Mouse (Mus musculus): Measurements from ENCODE around the gene Olfr1178.

Gene Olfr1178

DNA sequence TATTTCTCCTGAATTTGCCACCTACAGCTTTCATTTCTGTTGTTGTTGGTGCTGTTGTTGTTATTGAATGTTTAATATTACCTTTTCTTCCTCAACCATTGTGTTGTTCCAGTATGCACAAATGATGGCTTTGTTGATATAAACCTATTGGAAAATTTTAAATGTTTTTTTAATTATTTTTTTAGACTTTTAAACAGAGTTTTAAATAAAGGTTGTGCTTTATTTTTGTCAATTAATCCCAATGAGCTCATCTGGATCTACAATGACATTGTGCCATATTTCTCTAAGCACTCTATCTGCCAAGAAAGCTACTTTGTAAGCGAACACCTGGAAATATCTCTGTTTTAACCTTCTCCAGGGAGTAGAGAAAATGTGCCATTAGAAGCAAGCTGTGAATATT is at the start of gene Olfr1178:
Olfr1178 (plus strand) TSS at position 301 of the 400 bp plus-strand sequence.
- DNase-seq: no peak

DNA sequence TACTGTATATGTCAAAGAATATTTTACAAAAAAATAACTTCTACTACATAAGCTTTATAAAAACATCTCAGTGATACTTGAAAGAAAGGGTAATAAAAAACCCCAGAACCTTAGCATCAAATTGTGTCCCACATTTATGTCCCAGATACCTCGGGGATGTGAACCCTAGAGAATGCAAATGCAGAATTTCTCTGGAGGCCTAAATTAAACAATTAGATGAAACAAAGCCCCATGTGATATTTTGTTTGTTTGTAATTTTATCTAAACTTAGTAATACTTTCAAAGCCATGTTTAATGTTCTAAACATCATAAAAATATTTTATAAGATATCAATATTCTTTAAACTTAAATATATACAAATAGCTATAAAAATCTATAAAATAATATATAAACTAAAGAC is 40.5 kb upstream of the Olfr1178 start, which contains the start of gene Olfr1177-ps:
Olfr1177-ps (minus strand) TSS at position 101 of the 400 bp plus-strand sequence.
- no peak for DNase-seq

DNA sequence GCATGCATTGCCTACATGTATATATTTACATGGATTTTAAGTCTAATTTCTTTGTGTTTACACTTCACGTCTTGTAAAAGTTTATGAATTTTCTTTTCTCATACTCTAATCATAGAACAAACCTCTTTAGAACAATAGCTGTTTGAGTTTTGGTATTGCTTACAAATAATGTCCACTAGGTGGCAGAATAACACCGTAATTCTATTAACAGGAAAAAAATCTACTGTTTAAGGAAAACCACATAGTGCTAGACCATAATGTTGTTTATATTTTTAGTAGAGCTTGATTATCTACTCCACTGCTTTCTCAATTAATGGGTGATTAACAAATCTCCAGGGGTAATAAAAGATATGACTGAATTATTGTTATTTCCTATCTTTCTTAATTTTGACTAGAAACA is 30.6 kb upstream of the Olfr1178 start:
- DNase-seq: no peak

DNA sequence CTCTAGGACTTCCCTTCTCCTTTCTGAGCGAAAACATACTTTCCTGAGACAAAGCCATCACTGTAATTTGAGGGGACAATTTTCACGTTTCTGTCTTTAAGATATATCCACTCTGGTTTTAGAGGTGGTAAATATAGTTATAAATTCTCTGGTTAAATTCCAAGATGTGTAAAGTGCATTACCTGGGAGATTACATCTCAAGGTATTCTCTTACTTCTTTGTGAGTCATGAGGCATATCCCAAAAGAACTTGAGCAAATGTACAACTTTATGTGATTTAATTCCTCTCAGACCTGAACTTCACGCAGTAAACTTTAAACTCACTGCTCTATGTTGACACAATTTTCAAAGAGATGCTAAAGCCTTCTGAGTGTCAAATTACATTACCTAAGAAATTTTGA is 19.5 kb downstream of the Olfr1178 start, which contains the start of gene Olfr1179:
Olfr1179 (minus strand) TSS at position 101 of the 400 bp plus-strand sequence.
- no peak for DNase-seq

DNA sequence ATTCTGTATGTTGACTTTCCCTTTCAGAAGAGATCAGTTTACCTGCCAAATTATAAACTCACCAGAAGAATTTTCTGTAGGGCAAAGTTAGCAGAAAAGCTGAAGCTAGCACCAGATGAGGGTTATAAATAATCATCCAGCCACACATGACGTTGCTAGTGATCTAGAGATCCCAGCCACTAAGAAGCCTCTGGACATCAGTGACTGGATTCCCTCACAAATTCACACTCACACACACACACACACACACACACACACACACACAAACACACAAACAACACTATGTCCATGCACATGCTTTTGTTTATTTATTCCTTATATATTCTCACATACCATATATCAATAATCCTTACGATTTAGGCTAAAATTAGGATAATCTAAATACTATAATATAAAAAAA is 32.2 kb downstream of the Olfr1178 start, which contains the start of gene Olfr1180:
Olfr1180 (minus strand) TSS at position 101 of the 400 bp plus-strand sequence.
- DNase-seq: no peak

DNA sequence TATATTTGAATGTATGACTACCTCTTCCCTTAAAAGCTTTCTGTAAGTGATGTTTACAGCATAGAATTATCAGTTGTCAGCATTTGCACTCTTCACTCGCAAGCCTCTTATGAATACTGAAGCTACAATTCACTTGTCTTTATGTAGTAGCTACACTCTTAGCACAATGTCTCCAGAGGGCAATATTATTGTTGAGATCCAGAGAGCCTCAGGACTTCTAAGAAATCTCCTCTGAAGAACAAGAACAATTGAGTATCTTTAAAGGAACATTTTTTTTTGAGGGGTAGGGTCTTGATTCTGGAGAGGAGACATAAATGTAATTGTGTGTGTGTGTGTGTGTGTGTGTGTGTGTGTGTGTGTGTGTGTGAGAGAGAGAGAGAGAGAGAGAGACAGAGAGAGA is 39.2 kb downstream of the Olfr1178 start, which contains the start of gene Olfr1181:
Olfr1181 (minus strand) TSS at position 101 of the 400 bp plus-strand sequence.
- DNase-seq: no peak

DNA sequence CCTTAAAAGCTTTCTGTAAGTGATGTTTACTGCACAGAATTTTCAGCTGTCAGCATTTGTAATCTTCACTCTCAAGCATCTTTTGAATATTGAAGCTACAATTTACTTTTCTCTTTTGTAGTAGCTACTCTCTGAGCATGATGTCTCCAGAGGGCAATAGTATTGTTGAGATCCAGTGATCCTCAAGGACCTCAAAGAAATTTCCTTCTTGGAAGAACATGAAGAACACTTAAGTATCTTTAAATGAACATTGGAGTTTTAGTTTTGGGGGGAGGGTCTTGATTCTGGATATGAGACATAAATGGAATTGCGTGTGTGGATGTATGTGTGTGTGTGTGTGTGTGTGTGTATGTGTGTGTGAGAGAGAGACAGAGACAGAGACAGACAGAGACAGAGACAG is 62.2 kb downstream of the Olfr1178 start, which contains the start of gene Gm13757:
Gm13757 (minus strand) TSS at position 101 of the 400 bp plus-strand sequence.
- DNase-seq: no peak

Data from cerebellum, adult 8-10 months (tissue).